17 mouse cellular contexts compared by ENCODE assay signal in genomic region chr5:43279774-43280173, GRCm38 (mm10).
"Had no signal": no experiment of that assay in that cellular context is flagged by ENCODE, and none has a peak within 500 bp of the region (broad histone marks: within the 10 kb centered on the region; RNA-seq: fewer than 3 reads in every experiment).

No protein-coding gene starts in this region.

- DNase-seq: kidney, adult 2 months; kidney, postnatal 25 days; layer of hippocampus, adult 9-11 months; liver; liver, embryonic 13.5 days; lung, adult 2 months; lung, postnatal 14 days; lung, postnatal 4 days; midbrain, embryonic 14.5 days; right cerebral cortex, postnatal 25 days; spleen, adult 18-20 months; thymus, adult 18-20 months; thymus, postnatal 36 days had no signal

- H3K27me3 ChIP-seq: limb, embryonic 13.5 days; liver, embryonic 13.5 days; megakaryocyte, embryonic 14.5 days had no signal

- H3K36me3 ChIP-seq: limb, embryonic 10.5 days; limb, embryonic 13.5 days had no signal

- ATAC-seq: intestine, embryonic 16.5 days had no signal
